14 mouse cellular contexts compared by ENCODE assay signal in genomic region chr2:4282777-4283176, GRCm38 (mm10).
DNase-seq lines count a peak whose midpoint lies in the region; ATAC-seq and TF ChIP-seq lines count a peak whose summit lies in the region.
"Had no signal": no experiment of that assay in that cellular context is flagged by ENCODE, and none has a peak within 500 bp of the region (broad histone marks: within the 10 kb centered on the region; RNA-seq: fewer than 3 reads in every experiment).

No protein-coding gene starts in this region.

- H3K27ac ChIP-seq in forebrain, postnatal 0 days (ENCODE audit: low read depth, low read length) = no peak overlapping the region
- H3K27ac ChIP-seq in forebrain, embryonic 14.5 days (ENCODE audit: low read depth, low read length) = no peak overlapping the region
- no peak overlapping the region for H3K27ac ChIP-seq in kidney, adult 2 months (ENCODE audit: insufficient read depth, low read depth, low read length)
- no peak overlapping the region for H3K27ac ChIP-seq in limb, embryonic 14.5 days (replicated peaks; ENCODE audit: low read depth, low read length)
- H3K27ac ChIP-seq in stomach, embryonic 15.5 days = no peak overlapping the region

- no peak overlapping the region for H3K4me3 ChIP-seq in forebrain, postnatal 0 days (ENCODE audit: low read depth, low read length)
- no peak overlapping the region for H3K4me3 ChIP-seq in forebrain, embryonic 14.5 days (ENCODE audit: low read depth, low read length)
- H3K4me3 ChIP-seq in kidney, adult 2 months (ENCODE audit: insufficient read depth, low read depth, low read length) = no peak overlapping the region
- no peak overlapping the region for H3K4me3 ChIP-seq in limb, embryonic 14.5 days (replicated peaks; ENCODE audit: low read length)
- no peak overlapping the region for H3K4me3 ChIP-seq in stomach, embryonic 15.5 days (replicated peaks)

- TF ChIP-seq POLR2A in kidney, adult 2 months (IDR thresholded peaks at IDR 0.05; ENCODE audit: low read depth, low read length) = no peak
- no peak for TF ChIP-seq POLR2A in limb, embryonic 14.5 days (IDR thresholded peaks at IDR 0.05; ENCODE audit: borderline replicate concordance, extremely low read depth, insufficient read depth, insufficient read length)

- no peaks in the 10 kb centered on the region for H3K9me3 ChIP-seq in forebrain, postnatal 0 days (ENCODE audit: low read length)
- no peaks in the 10 kb centered on the region for H3K9me3 ChIP-seq in forebrain, embryonic 14.5 days (replicated peaks; ENCODE audit: control insufficient read depth, low read length)
- H3K9me3 ChIP-seq in limb, embryonic 14.5 days (ENCODE audit: control insufficient read depth, low read length) = no peaks in the 10 kb centered on the region
- H3K9me3 ChIP-seq in stomach, embryonic 15.5 days = no peaks in the 10 kb centered on the region

- H3K4me2 ChIP-seq in forebrain, postnatal 0 days (ENCODE audit: low read depth) = no peak overlapping the region
- no peak overlapping the region for H3K4me2 ChIP-seq in forebrain, embryonic 14.5 days (ENCODE audit: low read length)
- no peak overlapping the region for H3K4me2 ChIP-seq in limb, embryonic 14.5 days (replicated peaks; ENCODE audit: low read depth, low read length, severe bottlenecking)
- H3K4me2 ChIP-seq in stomach, embryonic 15.5 days = no peak overlapping the region

- no peaks in the 10 kb centered on the region for H3K4me1 ChIP-seq in forebrain, postnatal 0 days (ENCODE audit: insufficient read depth)
- H3K4me1 ChIP-seq in forebrain, embryonic 14.5 days (ENCODE audit: control insufficient read depth, insufficient read depth, low read length) = 0 out of 2 replicates have a peak, but pooled peaks cover 3% of the 10 kb centered on the region
- no peaks in the 10 kb centered on the region for H3K4me1 ChIP-seq in kidney, adult 2 months (ENCODE audit: control insufficient read depth, insufficient read depth, low read length)
- H3K4me1 ChIP-seq in limb, embryonic 14.5 days (ENCODE audit: control insufficient read depth, insufficient read depth, low read length) = peaks cover 39% of the 10 kb centered on the region
- H3K4me1 ChIP-seq in stomach, embryonic 15.5 days = peaks cover 8% of the 10 kb centered on the region

- no peak for TF ChIP-seq CTCF in forebrain, postnatal 0 days (IDR thresholded peaks at IDR 0.05; ENCODE audit: low read depth)
- TF ChIP-seq CTCF in kidney, adult 2 months (conservative IDR thresholded peaks at IDR 0.05; ENCODE audit: insufficient read depth, insufficient read length, low read depth, low read length) = no peak

- 65% methylated on average over 5 of the region's 5 CpGs for WGBS in forebrain, postnatal 0 days
- 72% methylated on average over 5 of the region's 5 CpGs for WGBS in forebrain, embryonic 14.5 days
- WGBS in kidney, adult 2 months = 45% methylated on average over 5 of the region's 5 CpGs
- 22% methylated on average over 5 of the region's 5 CpGs for WGBS in limb, embryonic 14.5 days
- WGBS in stomach, embryonic 15.5 days = 27% methylated on average over 5 of the region's 5 CpGs

- H3K36me3 ChIP-seq in forebrain, postnatal 0 days (ENCODE audit: insufficient read depth) = no peaks in the 10 kb centered on the region
- H3K36me3 ChIP-seq in forebrain, embryonic 14.5 days (ENCODE audit: control insufficient read depth, insufficient read depth, low read length) = no peaks in the 10 kb centered on the region
- no peaks in the 10 kb centered on the region for H3K36me3 ChIP-seq in kidney, adult 2 months (ENCODE audit: control insufficient read depth, insufficient read depth, low read length)
- no peaks in the 10 kb centered on the region for H3K36me3 ChIP-seq in limb, embryonic 14.5 days (ENCODE audit: control insufficient read depth, insufficient read depth, low read length)
- H3K36me3 ChIP-seq in stomach, embryonic 15.5 days = no peaks in the 10 kb centered on the region

- no peak overlapping the region for H3K9ac ChIP-seq in forebrain, postnatal 0 days
- H3K9ac ChIP-seq in forebrain, embryonic 14.5 days (ENCODE audit: low read length) = no peak overlapping the region
- H3K9ac ChIP-seq in limb, embryonic 14.5 days (ENCODE audit: low read depth, low read length, severe bottlenecking) = no peak overlapping the region
- H3K9ac ChIP-seq in stomach, embryonic 15.5 days = no peak overlapping the region

- ATAC-seq in forebrain, postnatal 0 days = peak; percentile 29
- ATAC-seq in forebrain, embryonic 14.5 days = no peak
- peak; percentile 45; the same call in 1 of the 2 replicates for ATAC-seq in limb, embryonic 14.5 days (ENCODE audit: low FRiP score, low read depth)
- peak; percentile 58; the same call in 1 of the 2 replicates for ATAC-seq in stomach, embryonic 15.5 days (ENCODE audit: insufficient read depth, low FRiP score, low read depth)
- ATAC-seq: inflammation-experienced regulatory T-cells, adult 6 months; midbrain, embryonic 16.5 days had no signal

- no peaks in the 10 kb centered on the region for H3K27me3 ChIP-seq in forebrain, postnatal 0 days (ENCODE audit: insufficient read depth, low read length)
- no peaks in the 10 kb centered on the region for H3K27me3 ChIP-seq in forebrain, embryonic 14.5 days (replicated peaks; ENCODE audit: control insufficient read depth, insufficient read depth, low read length)
- H3K27me3 ChIP-seq in kidney, adult 2 months (replicated peaks; ENCODE audit: control insufficient read depth, insufficient read depth, low read length) = no peaks in the 10 kb centered on the region
- no peaks in the 10 kb centered on the region for H3K27me3 ChIP-seq in limb, embryonic 14.5 days (ENCODE audit: control insufficient read depth, insufficient read depth, low read length)
- no peaks in the 10 kb centered on the region for H3K27me3 ChIP-seq in stomach, embryonic 15.5 days (replicated peaks)

- DNase-seq in forebrain, postnatal 0 days = no peak
- no peak for DNase-seq in forebrain, embryonic 14.5 days (ENCODE audit: low spot score)
- DNase-seq in kidney, postnatal 4 days = peak; percentile 52 to 64
- DNase-seq in kidney, adult 2 months = no peak
- DNase-seq in limb, embryonic 14.5 days (ENCODE audit: low spot score) = no peak
- no peak for DNase-seq in right cerebral cortex, adult 2 months (ENCODE audit: low spot score in 2 of 2)
- no peak for DNase-seq in adrenal gland, postnatal 4 days (ENCODE audit: low spot score in 2 of 2)
- DNase-seq: adrenal gland, adult 2 months; cerebellum, adult 11-12 months; gastrocnemius, postnatal 10 days; thymus, postnatal 4 days had no signal

Comparison
In these comparisons a context has a peak if more than half of its experiments do, and no peak if none do; other contexts are left out.
1. DNase-seq: peak in kidney, postnatal 4 days (2 of 2); none in forebrain, postnatal 0 days (single experiment), forebrain, embryonic 14.5 days (single experiment), kidney, adult 2 months (single experiment), limb, embryonic 14.5 days (single experiment), right cerebral cortex, adult 2 months (0 of 2) and adrenal gland, postnatal 4 days (0 of 2).